Mouse (Mus musculus): ENCODE results near the gene Tmem141. TPM values are rescaled to one million over a fixed set of nuclear protein-coding genes. Genes with fewer than 3 reads are reported as not detected.
A peak's percentile ranks its signal among the peaks of the same experiment; 100 is the strongest.

The Tmem141 gene
- total and polyA plus RNA-seq, 2 experiments from 2014 or later = 45.7 to 58.3 TPM

DNA sequence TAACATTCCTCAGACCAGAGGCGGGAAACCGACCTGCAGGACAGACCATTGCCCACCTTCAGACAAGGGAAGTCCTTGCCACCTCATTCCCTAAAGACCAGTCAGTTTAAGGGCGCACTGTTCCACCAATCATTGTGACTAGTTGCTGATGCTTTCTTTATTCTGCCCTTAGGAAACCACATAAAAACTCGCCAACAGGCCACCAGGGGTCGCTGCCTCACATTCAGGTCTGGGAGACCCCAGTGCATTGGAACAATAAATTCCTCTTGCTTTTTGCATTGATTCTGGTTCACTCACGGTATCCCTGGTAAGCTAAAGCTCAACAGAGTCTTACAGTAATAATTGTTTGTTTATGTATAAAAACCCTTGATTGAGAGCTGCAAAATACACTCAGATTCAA, 18.1 kb upstream of the Tmem141 start:
- Histone ChIP-seq H3K4me1 (ENCODE audit: insufficient read depth, low read length) (no peaks in the 10 kb centered on the region), H3K9ac (replicated peaks; ENCODE audit: low read length, poor library complexity, severe bottlenecking) (no peak overlapping the region), H3K27me3 (ENCODE audit: insufficient read depth, low read length) (no peaks in the 10 kb centered on the region), H3K4me2 (ENCODE audit: low read depth, low read length, poor library complexity, severe bottlenecking) (no peak overlapping the region), H3K27ac (ENCODE audit: low read depth, low read length) (no peak overlapping the region), H3K9me3 (ENCODE audit: low read length) (no peaks in the 10 kb centered on the region), H3K4me3 (ENCODE audit: low read depth, low read length) (no peak overlapping the region), H3K36me3 (ENCODE audit: insufficient read depth, low read length) (no peaks in the 10 kb centered on the region)
- peak; percentile 63 for DNase-seq (ENCODE audit: low spot score)
- WGBS = 16% methylated on average over 6 of the region's 6 CpGs
- ATAC-seq (ENCODE audit: low FRiP score) = no peak
- TF ChIP-seq CTCF (IDR thresholded peaks at IDR 0.05) = peak; percentile 72

- ATAC-seq (ENCODE audit: low FRiP score) (no peak), DNase-seq (ENCODE audit: low spot score) (no peak)
- 50% methylated on average over 1 of the region's 1 CpGs for WGBS
- Histone ChIP-seq H3K36me3 (ENCODE audit: insufficient read depth, low read length) (no peaks in the 10 kb centered on the region), H3K4me2 (ENCODE audit: low read depth, low read length, poor library complexity, severe bottlenecking) (no peak overlapping the region), H3K9ac (replicated peaks; ENCODE audit: low read length, poor library complexity, severe bottlenecking) (no peak overlapping the region), H3K9me3 (ENCODE audit: low read length) (no peaks in the 10 kb centered on the region), H3K27ac (ENCODE audit: low read depth, low read length) (no peak overlapping the region), H3K4me1 (ENCODE audit: insufficient read depth, low read length) (no peaks in the 10 kb centered on the region), H3K27me3 (ENCODE audit: insufficient read depth, low read length) (no peaks in the 10 kb centered on the region), H3K4me3 (ENCODE audit: low read depth, low read length) (no peak overlapping the region)
- peak; percentile 20; the same call in 1 of the 2 replicates for TF ChIP-seq CTCF (IDR thresholded peaks at IDR 0.05)
Observed at GRCm38 (mm10) chr2:25634046-25634445, 12.2 kb upstream of the Tmem141 start.

DNA sequence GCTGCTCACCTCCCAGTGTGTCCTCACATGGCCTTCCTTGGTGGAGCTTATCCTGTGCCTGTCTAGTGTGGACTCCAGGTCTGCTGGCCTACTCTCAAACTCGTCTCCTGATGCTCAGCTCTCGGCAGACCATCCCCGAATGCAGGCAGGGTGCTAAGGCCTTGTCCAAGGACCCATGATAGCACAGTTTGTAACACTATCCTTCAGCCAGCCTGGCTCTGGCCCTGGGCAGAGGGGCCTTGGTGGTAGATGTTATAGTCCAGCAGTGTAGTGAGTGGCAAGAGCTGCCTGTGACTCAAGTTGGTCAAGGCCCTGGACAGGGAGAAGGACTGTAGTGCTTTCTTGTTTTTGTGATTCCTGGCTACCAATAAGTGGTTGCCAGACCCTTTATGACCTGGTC, 11.8 kb upstream of the Tmem141 start:
- no peak for DNase-seq (ENCODE audit: low spot score)
- no peaks in the 10 kb centered on the region for H3K27me3 ChIP-seq (ENCODE audit: insufficient read depth, low read length)
- no peak for TF ChIP-seq CTCF (IDR thresholded peaks at IDR 0.05)
- H3K27ac ChIP-seq (ENCODE audit: low read depth, low read length) = no peak overlapping the region
- H3K4me1 ChIP-seq (ENCODE audit: insufficient read depth, low read length) = no peaks in the 10 kb centered on the region
- H3K4me2 ChIP-seq (ENCODE audit: low read depth, low read length, poor library complexity, severe bottlenecking) = no peak overlapping the region
- 84% methylated on average over 3 of the region's 3 CpGs for WGBS
- ATAC-seq (ENCODE audit: low FRiP score) = no peak
- H3K4me3 ChIP-seq (ENCODE audit: low read depth, low read length) = no peak overlapping the region
- H3K9ac ChIP-seq (replicated peaks; ENCODE audit: low read length, poor library complexity, severe bottlenecking) = no peak overlapping the region
- no peaks in the 10 kb centered on the region for H3K36me3 ChIP-seq (ENCODE audit: insufficient read depth, low read length)
- H3K9me3 ChIP-seq (ENCODE audit: low read length) = no peaks in the 10 kb centered on the region

GRCm38 (mm10) chr2:25628738-25629137, 6.9 kb upstream of the Tmem141 start:
- no peaks in the 10 kb centered on the region for H3K9me3 ChIP-seq (ENCODE audit: low read length)
- ATAC-seq (ENCODE audit: low FRiP score) (no peak), DNase-seq (ENCODE audit: low spot score) (no peak)
- TF ChIP-seq CTCF (IDR thresholded peaks at IDR 0.05) = no peak
- WGBS = 63% methylated on average over 4 of the region's 4 CpGs
- no peak overlapping the region for H3K27ac ChIP-seq (ENCODE audit: low read depth, low read length)
- no peak overlapping the region for H3K9ac ChIP-seq (replicated peaks; ENCODE audit: low read length, poor library complexity, severe bottlenecking)
- no peaks in the 10 kb centered on the region for H3K27me3 ChIP-seq (ENCODE audit: insufficient read depth, low read length)
- H3K4me2 ChIP-seq (ENCODE audit: low read depth, low read length, poor library complexity, severe bottlenecking) = no peak overlapping the region
- no peaks in the 10 kb centered on the region for H3K4me1 ChIP-seq (ENCODE audit: insufficient read depth, low read length)
- no peaks in the 10 kb centered on the region for H3K36me3 ChIP-seq (ENCODE audit: insufficient read depth, low read length)
- no peak overlapping the region for H3K4me3 ChIP-seq (ENCODE audit: low read depth, low read length)

DNA sequence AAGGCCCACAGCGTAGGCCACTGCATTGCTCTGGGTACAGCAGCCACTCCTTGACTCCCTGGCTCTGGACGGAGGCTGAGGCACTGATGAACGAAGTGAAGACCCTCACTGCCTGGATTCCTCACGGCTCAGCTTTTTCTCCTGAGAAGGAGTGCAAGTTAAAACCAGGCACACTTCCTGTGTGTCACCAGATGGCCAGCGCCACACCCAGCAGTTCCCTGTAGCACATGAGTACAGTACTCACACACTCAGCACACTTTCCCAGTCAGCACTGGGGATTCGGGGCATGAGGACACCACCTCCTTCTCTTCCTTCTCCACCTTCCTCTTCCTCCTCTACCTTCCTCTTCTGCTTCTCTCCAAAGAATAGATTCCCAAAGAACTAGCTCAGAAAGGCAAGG, 6.0 kb upstream of the Tmem141 start, which contains the start of gene Fcna:
Fcna (minus strand) TSS at position 220 of the 400 bp plus-strand sequence.
- ATAC-seq (ENCODE audit: low FRiP score) = no peak
- no peak within 1 kb of the TSS for H3K4me2 ChIP-seq (ENCODE audit: low read depth, low read length, poor library complexity, severe bottlenecking)

DNA sequence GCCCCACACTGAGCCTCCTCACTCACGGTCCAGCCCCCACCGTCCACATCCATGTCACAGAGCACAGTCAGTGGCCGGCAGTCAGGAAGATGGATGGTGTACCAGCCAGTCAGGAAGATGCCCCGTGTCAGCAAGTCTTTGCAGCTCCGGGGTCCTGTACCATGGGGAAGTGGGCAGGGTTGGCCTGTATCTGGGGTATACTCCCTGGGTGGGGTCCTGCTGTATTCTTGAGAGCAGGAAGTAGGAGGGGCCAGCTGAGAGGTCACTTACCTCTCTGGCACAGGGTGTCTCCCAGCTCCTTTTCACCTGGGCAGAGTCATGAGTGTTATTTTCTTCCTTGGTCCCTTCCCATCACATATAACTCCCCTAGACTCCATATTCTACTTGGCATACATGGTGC, 4.2 kb upstream of the Tmem141 start:
- Histone ChIP-seq H3K9ac (replicated peaks; ENCODE audit: low read length, poor library complexity, severe bottlenecking) (no peak overlapping the region), H3K27ac (ENCODE audit: low read depth, low read length) (no peak overlapping the region), H3K4me3 (ENCODE audit: low read depth, low read length) (no peak overlapping the region), H3K36me3 (ENCODE audit: insufficient read depth, low read length) (no peaks in the 10 kb centered on the region), H3K27me3 (ENCODE audit: insufficient read depth, low read length) (no peaks in the 10 kb centered on the region), H3K9me3 (ENCODE audit: low read length) (no peaks in the 10 kb centered on the region), H3K4me1 (ENCODE audit: insufficient read depth, low read length) (peaks cover 3% of the 10 kb centered on the region; the same call in 1 of the 2 replicates), H3K4me2 (ENCODE audit: low read depth, low read length, poor library complexity, severe bottlenecking) (no peak overlapping the region)
- DNase-seq (ENCODE audit: low spot score) (no peak), ATAC-seq (ENCODE audit: low FRiP score) (no peak)
- no peak for TF ChIP-seq CTCF (IDR thresholded peaks at IDR 0.05)
- 78% methylated on average over 5 of the region's 5 CpGs for WGBS

More for the DNA sequence above, 6.0 kb upstream of the Tmem141 start, which contains the start of gene Fcna:
- Histone ChIP-seq H3K4me1 (ENCODE audit: insufficient read depth, low read length) (no peaks in the 10 kb centered on the region), H3K27ac (ENCODE audit: low read depth, low read length) (no peak within 1 kb of the TSS), H3K9ac (replicated peaks; ENCODE audit: low read length, poor library complexity, severe bottlenecking) (no peak within 1 kb of the TSS), H3K4me3 (ENCODE audit: low read depth, low read length) (no peak within 1 kb of the TSS), H3K27me3 (ENCODE audit: insufficient read depth, low read length) (no peaks in the 10 kb centered on the region), H3K36me3 (ENCODE audit: insufficient read depth, low read length) (no peaks in the 10 kb centered on the region), H3K9me3 (ENCODE audit: low read length) (no peaks in the 10 kb centered on the region)
- no peak for TF ChIP-seq CTCF (IDR thresholded peaks at IDR 0.05)
- no peak for DNase-seq (ENCODE audit: low spot score)
- WGBS = 82% methylated on average over 6 of the region's 6 CpGs

Data from midbrain, postnatal 0 days (tissue).